Mouse (Mus musculus) olfactory bulb, adult 2 months (tissue): ENCODE data around the gene Esyt3. TPM values are rescaled to one million over a fixed set of nuclear protein-coding genes. Genes with fewer than 3 reads are reported as not detected.

Experiments used
- H3K27ac ChIP-seq: fragments of 200-500 bp; 2 replicates; pipeline ENCODE4 v1.5.1; 2012; ENCODE audit warnings: low read depth, low read length; ENCODE audit not compliant: insufficient read depth
- H3K4me1 ChIP-seq: fragments of 200-500 bp; 2 replicates; pipeline ENCODE4 v1.6.1; 2012; ENCODE audit warnings: low read length; ENCODE audit not compliant: control insufficient read depth, insufficient read depth
- H3K4me3 ChIP-seq: fragments of 200-500 bp; 2 replicates; pipeline ENCODE4 v1.5.1; 2012; ENCODE audit warnings: mild to moderate bottlenecking, low read depth, low read length, moderate library complexity; ENCODE audit not compliant: insufficient read depth
- CTCF ChIP-seq: fragments of 200-500 bp; IDR thresholded peaks from 2 replicates; pipeline ENCODE4 v1.5.1; 2012; ENCODE audit warnings: low read depth, mild to moderate bottlenecking, low read length, moderate library complexity; ENCODE audit not compliant: insufficient read depth
- POLR2A ChIP-seq: fragments of 200-500 bp; IDR thresholded peaks from 2 replicates; pipeline ENCODE4 v1.6.1; 2012; ENCODE audit warnings: mild to moderate bottlenecking, low read depth, low read length, moderate library complexity; ENCODE audit not compliant: insufficient read depth
- WGBS: fragments of 180-500 bp; shearing (Covaris S2); methylation state at CpG from one replicate; pipeline ENCODE4 v1.1.7; 2018; 5-methylcytosine and 5-hydroxymethylcytosine counted together
- polyA plus RNA-seq: library from polyadenylated mRNA; stranded (reverse); fragments of >200 nt; gene quantifications from 2 replicates; pipeline ENCODE4 v1.2.4, GENCODE M21; 2012; ENCODE audit warnings: low replicate concordance; ENCODE audit not compliant: missing spikeins, insufficient read depth, insufficient read length

Gene Esyt3
- not detected in 2 replicates for polyA plus RNA-seq

GRCm38 (mm10) chr9:99357921-99358692 is at the start of gene Esyt3:
TSS of gene Esyt3 (minus strand) at chr9:99358557.
- H3K27ac ChIP-seq = no peak within 1 kb of the TSS
- WGBS = under 1% methylated on average over 66 of the region's 66 CpGs
- TF ChIP-seq CTCF (no peak), POLR2A (no peak)
- peak within 1 kb of the TSS; percentile 38 for H3K4me3 ChIP-seq
- peaks cover 15% of the 10 kb centered on the region for H3K4me1 ChIP-seq

GRCm38 (mm10) chr9:99401288-99401974 is 43.1 kb upstream of the Esyt3 start:
- WGBS = 52% methylated on average over 9 of the region's 9 CpGs
- H3K4me3 ChIP-seq = no peak overlapping the region
- H3K27ac ChIP-seq = peak overlapping the region; percentile 23; the same call in 1 of the 2 replicates
- TF ChIP-seq CTCF (no peak), POLR2A (no peak)
- peaks cover 23% of the 10 kb centered on the region for H3K4me1 ChIP-seq

- peaks cover 25% of the 10 kb centered on the region for H3K4me1 ChIP-seq
- TF ChIP-seq CTCF = no peak
- peak overlapping the region; percentile 23; the same call in 1 of the 2 replicates for H3K27ac ChIP-seq
- no peak overlapping the region for H3K4me3 ChIP-seq
- WGBS = 78% methylated on average over 6 of the region's 6 CpGs
These were observed 42.4 kb upstream of the Esyt3 start for GRCm38 (mm10) chr9:99400781-99401180.

- 69% methylated on average over 13 of the region's 13 CpGs for WGBS
- TF ChIP-seq CTCF (no peak), POLR2A (no peak)
- Histone ChIP-seq H3K27ac (no peak overlapping the region), H3K4me3 (no peak overlapping the region), H3K4me1 (peaks cover 32% of the 10 kb centered on the region)
These were observed 38.9 kb upstream of the Esyt3 start for GRCm38 (mm10) chr9:99397056-99397815.

DNA sequence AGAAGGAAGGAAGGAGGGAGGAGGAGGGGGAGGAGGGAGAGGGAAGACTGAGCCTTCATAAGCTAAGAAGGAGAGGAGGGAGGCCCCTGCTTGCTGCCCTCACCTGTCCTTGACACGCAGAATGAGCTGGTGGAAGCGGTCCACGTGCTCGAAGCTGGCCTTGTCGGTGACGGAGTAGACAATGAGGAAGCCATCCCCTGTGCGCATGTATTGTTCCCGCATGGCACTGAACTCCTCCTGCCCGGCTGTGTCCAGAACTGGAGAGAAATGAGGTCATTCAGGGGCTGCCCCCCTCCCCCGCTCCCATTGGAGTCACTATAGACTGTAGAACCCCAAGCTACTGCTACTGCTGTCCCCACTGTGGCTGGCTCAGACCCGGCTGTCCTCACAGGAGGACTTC is 36.0 kb upstream of the Esyt3 start:
- no peak overlapping the region for H3K4me3 ChIP-seq
- peaks cover 41% of the 10 kb centered on the region for H3K4me1 ChIP-seq
- WGBS = 73% methylated on average over 11 of the region's 11 CpGs
- TF ChIP-seq POLR2A = no peak
- no peak for TF ChIP-seq CTCF
- no peak overlapping the region for H3K27ac ChIP-seq

DNA sequence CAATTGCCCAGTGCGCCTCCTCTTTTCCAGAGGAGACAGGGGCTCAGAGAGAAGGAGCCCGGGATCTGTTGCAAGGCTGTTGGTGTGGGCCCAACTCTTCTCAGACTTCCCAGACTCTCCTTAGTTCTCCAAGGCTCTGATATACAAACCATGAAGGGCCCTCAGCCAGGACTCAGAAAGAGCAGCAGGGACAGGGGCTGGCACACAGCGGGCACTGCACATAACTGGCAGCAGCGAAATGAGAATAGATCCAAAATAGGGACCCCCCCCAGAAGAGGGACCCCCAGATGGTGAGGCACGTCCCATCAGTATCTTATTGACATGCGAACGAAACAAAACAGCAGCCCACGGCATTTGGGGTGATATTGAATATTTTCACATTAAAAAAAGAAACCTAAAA is 34.8 kb upstream of the Esyt3 start:
- no peak overlapping the region for H3K4me3 ChIP-seq
- TF ChIP-seq POLR2A (no peak), CTCF (no peak)
- H3K4me1 ChIP-seq = peaks cover 52% of the 10 kb centered on the region
- no peak overlapping the region for H3K27ac ChIP-seq
- 76% methylated on average over 8 of the region's 8 CpGs for WGBS

DNA sequence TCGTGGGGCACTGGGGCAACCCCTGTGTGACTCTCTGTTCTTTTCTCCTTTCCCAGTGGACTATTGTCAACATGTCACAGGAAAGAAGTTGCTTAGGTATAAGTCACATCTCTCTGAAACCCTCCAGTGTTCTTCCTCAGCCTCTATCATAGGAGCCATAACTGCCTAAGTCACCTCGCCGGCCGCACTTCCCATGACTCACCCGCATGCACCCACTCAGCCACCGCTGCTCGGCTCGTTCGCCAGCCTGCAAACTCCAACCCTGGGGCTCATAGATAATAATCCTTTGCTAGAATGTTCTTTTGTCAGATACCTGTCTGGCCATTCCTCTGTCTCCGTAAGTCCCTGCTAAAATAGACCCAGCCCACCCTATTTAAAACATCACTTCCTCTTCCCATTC is 33.2 kb upstream of the Esyt3 start:
- no peak overlapping the region for H3K4me3 ChIP-seq
- WGBS = 39% methylated on average over 10 of the region's 10 CpGs
- H3K27ac ChIP-seq = peak overlapping the region; percentile 39
- H3K4me1 ChIP-seq = peaks cover 45% of the 10 kb centered on the region
- no peak for TF ChIP-seq POLR2A
- TF ChIP-seq CTCF = no peak

DNA sequence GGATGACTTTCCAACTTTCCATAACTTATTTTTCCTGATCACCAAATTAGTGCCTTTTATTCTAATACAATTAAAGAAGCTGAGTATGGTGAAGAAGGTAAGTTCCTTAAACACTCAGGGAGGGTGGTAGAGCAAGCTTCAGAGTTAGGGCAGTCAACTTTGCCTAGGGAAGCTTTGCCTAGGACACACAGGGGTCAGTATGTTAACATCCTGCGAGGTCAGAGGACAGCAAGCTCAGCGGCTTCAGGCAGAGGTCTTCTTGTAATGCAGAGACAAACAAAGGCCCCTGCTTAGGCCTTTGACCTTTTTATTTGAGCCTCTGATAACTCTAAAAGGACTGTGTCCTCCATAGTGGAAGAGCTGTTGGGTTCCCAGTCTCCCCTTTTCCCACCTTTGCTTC is 32.4 kb upstream of the Esyt3 start:
- Histone ChIP-seq H3K27ac (0 out of 2 replicates have a peak overlapping the region, but pooled peaks have one; percentile 32), H3K4me3 (no peak overlapping the region), H3K4me1 (peaks cover 41% of the 10 kb centered on the region)
- no peak for TF ChIP-seq CTCF
- TF ChIP-seq POLR2A = no peak
- WGBS = 88% methylated on average over 2 of the region's 2 CpGs

DNA sequence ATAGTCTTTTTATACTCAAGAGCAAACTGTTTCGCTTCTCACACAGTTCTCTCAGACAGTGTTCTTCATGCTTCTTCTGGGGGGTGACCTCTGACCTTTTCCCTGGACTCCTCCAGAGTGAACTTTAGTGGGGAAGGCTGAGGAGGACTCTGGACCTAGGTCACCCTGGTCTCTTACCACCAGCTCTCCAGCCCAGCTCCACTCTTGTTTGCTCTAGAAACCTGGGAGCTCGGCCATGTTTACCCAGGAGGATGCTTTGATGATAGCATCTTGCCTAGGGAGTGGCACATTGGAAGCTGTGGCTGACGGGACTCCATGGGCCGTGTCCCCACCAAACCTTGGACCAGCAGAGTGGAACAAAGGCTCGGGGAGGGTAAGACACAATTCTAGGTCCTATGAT is 31.8 kb upstream of the Esyt3 start:
- TF ChIP-seq POLR2A = no peak
- TF ChIP-seq CTCF = no peak
- H3K27ac ChIP-seq = peak overlapping the region; percentile 32
- 59% methylated on average over 5 of the region's 5 CpGs for WGBS
- H3K4me1 ChIP-seq = peaks cover 41% of the 10 kb centered on the region
- no peak overlapping the region for H3K4me3 ChIP-seq
